Mouse (Mus musculus) liver, postnatal 0 days (tissue): ENCODE measurements at regions not wholly inside any gene's neighbourhood (a gene's known extent, or its start where the extent isn't known, plus 50 kb on each side); places are given as distances from the start of the nearest gene placed in this dataset.

Source experiments
- ATAC-seq: fragments of 200-750 bp; cut with Nextera tagmentation; 2 replicates; pipeline ENCODE4 v1.8.0; 2017; ENCODE audit warnings: mild to moderate bottlenecking, moderate library complexity
- DNase-seq: peaks from one replicate; pipeline ENCODE4 v3.0.0-alpha.2; 2016
- H3K27ac ChIP-seq: fragments of 300-500 bp; sonication (generic); 2 replicates; pipeline ENCODE4 v1.5.1; 2014; ENCODE audit warnings: antibody characterized with exemption, moderate library complexity, mild to moderate bottlenecking, low read depth
- H3K27me3 ChIP-seq: fragments of 300-500 bp; sonication (generic); 2 replicates; pipeline ENCODE4 v1.6.1; 2014; ENCODE audit warnings: low read length, control low read depth, mixed read lengths; ENCODE audit not compliant: insufficient read depth
- H3K36me3 ChIP-seq: fragments of 300-500 bp; sonication (generic); replicated peaks from 2 replicates; pipeline ENCODE4 v1.6.1; 2014; ENCODE audit warnings: mild to moderate bottlenecking, control low read depth, low read length, moderate library complexity, mixed read lengths; ENCODE audit not compliant: insufficient read depth
- H3K4me1 ChIP-seq: fragments of 300-500 bp; sonication (generic); 2 replicates; pipeline ENCODE4 v1.6.1; 2014; ENCODE audit warnings: antibody characterized with exemption, mild to moderate bottlenecking, control low read depth; ENCODE audit not compliant: insufficient read depth
- H3K4me2 ChIP-seq: fragments of 300-500 bp; sonication (generic); 2 replicates; pipeline ENCODE4 v1.6.1; 2014; ENCODE audit warnings: low read depth, mild to moderate bottlenecking, low read length, moderate library complexity, mixed read lengths
- H3K4me3 ChIP-seq: fragments of 300-500 bp; sonication (generic); 2 replicates; pipeline ENCODE4 v1.5.1; 2014; ENCODE audit warnings: low read depth, low read length
- H3K9ac ChIP-seq: fragments of 300-500 bp; sonication (generic); replicated peaks from 2 replicates; pipeline ENCODE4 v1.6.1; 2014; ENCODE audit warnings: mild to moderate bottlenecking, moderate library complexity
- H3K9me3 ChIP-seq: fragments of 300-500 bp; sonication (generic); 2 replicates; pipeline ENCODE4 v1.6.1; 2016; ENCODE audit warnings: mild to moderate bottlenecking, control low read depth, low read length, mixed read lengths
- CTCF ChIP-seq: sonication (generic); IDR thresholded peaks from 2 replicates; pipeline ENCODE4 v1.5.1; 2016; ENCODE audit warnings: antibody characterized with exemption, low read depth
- EP300 ChIP-seq: IDR thresholded peaks from 2 replicates; pipeline ENCODE4 v1.6.1; 2016; ENCODE audit warnings: antibody characterized with exemption, low read depth, mild to moderate bottlenecking
- whole genome bisulfite sequencing: fragments of 180-500 bp; shearing (Covaris S2); extraction: QIAGEN DNeasy Blood & Tissue Kit; methylation state at CpG from one replicate; pipeline ENCODE4 v1.1.7; 2014; ENCODE audit not compliant: insufficient replicate concordance; 5-methylcytosine and 5-hydroxymethylcytosine counted together

DNA sequence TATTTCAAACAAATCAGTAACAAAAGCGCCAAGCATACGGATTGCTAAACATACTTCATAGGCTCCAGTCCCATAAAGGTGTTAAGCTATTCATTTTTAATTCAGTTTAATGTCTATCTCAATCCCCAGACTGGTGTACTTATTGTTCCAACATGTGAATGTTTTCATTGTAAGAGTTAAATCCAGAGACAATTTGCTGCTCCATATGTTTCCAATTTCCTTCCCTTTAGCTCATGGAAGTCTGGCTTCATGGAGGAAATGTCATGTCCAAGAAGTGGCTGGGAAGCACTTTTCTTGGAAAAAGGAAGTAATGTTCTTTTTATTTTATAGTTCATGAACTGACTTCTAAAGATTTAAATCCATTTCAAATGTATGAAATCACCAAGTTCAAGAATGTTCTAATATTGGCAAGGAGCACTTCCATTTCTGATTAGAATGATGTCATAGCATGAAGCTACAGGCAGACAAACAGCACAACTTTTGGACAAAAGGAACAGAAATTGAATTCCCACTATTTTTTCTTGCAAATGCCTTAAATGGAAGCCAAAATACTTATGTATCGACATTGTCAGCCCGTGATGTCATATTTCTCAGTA is 362.6 kb upstream of the Akr1e1 start:
- H3K27me3 ChIP-seq = no peaks in the 10 kb centered on the region
- 62% methylated on average over 4 of the region's 4 CpGs for WGBS
- ATAC-seq (no peak), DNase-seq (no peak)
- no peaks in the 10 kb centered on the region for H3K4me1 ChIP-seq
- no peak for TF ChIP-seq EP300
- no peak for TF ChIP-seq CTCF
- H3K27ac ChIP-seq = no peak overlapping the region
- H3K9me3 ChIP-seq = no peaks in the 10 kb centered on the region
- H3K4me3 ChIP-seq = no peak overlapping the region
- no peaks in the 10 kb centered on the region for H3K36me3 ChIP-seq
- no peak overlapping the region for H3K4me2 ChIP-seq
- no peak overlapping the region for H3K9ac ChIP-seq

DNA sequence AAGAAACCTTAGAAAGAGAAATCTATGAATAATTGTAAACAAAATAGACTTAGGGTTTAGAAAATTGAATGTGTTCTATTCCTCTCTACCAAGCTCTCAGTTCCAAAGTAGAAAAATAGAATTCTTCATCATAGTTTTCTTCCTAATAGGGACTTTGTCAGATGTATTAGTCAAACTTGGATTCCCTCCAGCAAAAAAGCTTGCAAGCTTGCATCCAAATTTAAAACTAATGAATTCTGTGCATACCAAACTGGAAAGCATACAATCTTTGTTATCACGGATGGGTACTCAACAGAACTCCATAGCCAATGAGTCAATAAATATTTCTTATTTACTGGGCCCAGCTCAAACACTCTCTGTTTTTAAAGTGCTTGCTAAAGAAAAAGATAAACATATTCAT is 383.9 kb upstream of the Akr1e1 start:
- no peak overlapping the region for H3K9ac ChIP-seq
- H3K4me3 ChIP-seq = no peak overlapping the region
- no peaks in the 10 kb centered on the region for H3K4me1 ChIP-seq
- WGBS = 71% methylated on average over 1 of the region's 1 CpGs
- no peak overlapping the region for H3K27ac ChIP-seq
- no peaks in the 10 kb centered on the region for H3K36me3 ChIP-seq
- TF ChIP-seq CTCF = no peak
- no peak for TF ChIP-seq EP300
- no peaks in the 10 kb centered on the region for H3K9me3 ChIP-seq
- DNase-seq (no peak), ATAC-seq (no peak)
- H3K27me3 ChIP-seq = no peaks in the 10 kb centered on the region
- no peak overlapping the region for H3K4me2 ChIP-seq

DNA sequence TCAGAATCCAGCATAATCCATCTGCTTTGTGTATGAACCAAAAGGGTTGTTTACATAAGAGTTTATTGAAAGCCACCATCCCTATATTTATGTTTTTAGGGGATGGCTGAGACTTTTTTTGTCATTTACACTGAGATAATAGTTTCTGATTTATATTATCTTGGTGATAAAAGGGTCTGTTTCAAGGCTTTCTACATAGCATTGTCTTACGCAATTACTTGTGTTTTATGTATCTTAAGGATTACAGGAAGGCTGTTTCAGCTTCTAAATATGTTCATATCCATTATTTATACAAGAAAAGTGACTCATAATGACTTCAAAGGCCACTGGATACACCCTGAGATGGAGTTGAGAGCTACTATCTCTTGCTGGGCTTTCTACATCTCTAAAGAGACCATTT is 399.3 kb upstream of the Akr1e1 start:
- Histone ChIP-seq H3K27ac (no peak overlapping the region), H3K4me1 (no peaks in the 10 kb centered on the region), H3K4me2 (no peak overlapping the region), H3K9me3 (no peaks in the 10 kb centered on the region), H3K4me3 (no peak overlapping the region), H3K9ac (no peak overlapping the region), H3K27me3 (no peaks in the 10 kb centered on the region), H3K36me3 (no peaks in the 10 kb centered on the region)
- TF ChIP-seq CTCF (no peak), EP300 (no peak)
- DNase-seq = no peak
- no peak for ATAC-seq
- 86% methylated on average over 1 of the region's 1 CpGs for WGBS

DNA sequence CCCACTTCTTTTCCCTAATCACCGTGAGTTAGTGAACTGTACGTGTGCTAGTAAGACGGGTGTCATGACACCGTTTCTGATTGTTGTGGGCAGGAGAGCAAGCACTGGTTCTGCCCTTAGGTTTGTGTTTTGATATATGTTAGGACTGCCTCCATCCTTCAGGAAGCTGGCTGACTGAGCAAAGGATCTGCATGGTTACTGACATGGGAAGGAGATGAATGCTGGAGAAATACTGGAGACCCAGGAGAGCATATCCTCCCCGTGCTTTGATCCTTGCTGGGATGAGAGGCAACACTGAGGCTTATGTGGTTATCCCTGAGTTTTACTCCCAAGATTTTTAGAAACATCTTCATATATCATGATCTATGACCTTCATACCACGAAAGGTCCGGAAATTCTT is 413.5 kb upstream of the Akr1e1 start:
- no peak overlapping the region for H3K4me2 ChIP-seq
- WGBS = 80% methylated on average over 7 of the region's 7 CpGs
- H3K9me3 ChIP-seq = no peaks in the 10 kb centered on the region
- no peak overlapping the region for H3K9ac ChIP-seq
- no peak overlapping the region for H3K4me3 ChIP-seq
- H3K27ac ChIP-seq = no peak overlapping the region
- DNase-seq (no peak), ATAC-seq (no peak)
- H3K4me1 ChIP-seq = no peaks in the 10 kb centered on the region
- TF ChIP-seq EP300 (no peak), CTCF (no peak)
- H3K36me3 ChIP-seq = no peaks in the 10 kb centered on the region
- no peaks in the 10 kb centered on the region for H3K27me3 ChIP-seq

DNA sequence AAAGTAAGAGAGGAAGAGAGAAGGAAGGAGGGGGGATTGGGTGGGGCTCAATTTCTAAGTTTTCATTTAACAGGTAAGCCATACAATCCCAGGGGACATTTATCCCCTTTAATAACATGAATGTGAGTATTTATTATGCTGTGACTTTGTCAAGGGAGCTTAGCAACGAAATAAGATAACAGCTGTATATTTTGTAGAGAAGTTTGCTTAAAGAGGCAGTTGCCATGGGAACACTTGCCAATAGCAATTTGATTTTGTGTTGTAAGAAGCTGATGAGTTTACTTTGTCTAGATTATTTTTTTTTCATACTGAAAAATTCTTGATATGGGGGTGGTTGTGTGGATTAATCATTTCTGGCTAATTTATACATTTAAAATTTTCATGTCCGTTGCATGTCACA is 450.9 kb upstream of the Akr1e1 start:
- DNase-seq (no peak), ATAC-seq (no peak)
- Histone ChIP-seq H3K36me3 (no peaks in the 10 kb centered on the region), H3K9me3 (no peaks in the 10 kb centered on the region), H3K4me2 (no peak overlapping the region), H3K27me3 (no peaks in the 10 kb centered on the region), H3K4me1 (no peaks in the 10 kb centered on the region), H3K4me3 (no peak overlapping the region), H3K9ac (no peak overlapping the region), H3K27ac (no peak overlapping the region)
- TF ChIP-seq EP300 = no peak
- no peak for TF ChIP-seq CTCF
- WGBS = 70% methylated on average over 2 of the region's 2 CpGs

DNA sequence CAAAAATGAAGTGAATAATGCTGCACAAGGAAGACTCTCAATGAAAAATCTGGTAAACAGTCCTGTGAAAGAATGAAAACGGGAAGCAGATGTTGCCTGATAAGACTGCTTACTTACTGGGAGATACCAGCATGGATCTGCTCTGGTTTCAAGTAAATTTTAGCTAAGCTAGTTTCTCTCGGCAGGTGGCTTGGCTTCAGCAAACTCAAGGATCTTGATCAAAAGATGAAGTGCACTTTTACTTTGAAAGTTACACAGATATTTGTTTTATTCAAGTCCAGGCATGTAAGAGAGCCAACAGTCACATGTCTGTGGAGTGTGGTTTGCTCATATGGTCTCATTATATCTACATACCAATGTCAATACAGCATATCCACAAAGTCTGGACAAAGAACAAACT is 451.5 kb upstream of the Akr1e1 start:
- no peak overlapping the region for H3K4me3 ChIP-seq
- no peaks in the 10 kb centered on the region for H3K27me3 ChIP-seq
- H3K4me1 ChIP-seq = no peaks in the 10 kb centered on the region
- TF ChIP-seq CTCF (no peak), EP300 (no peak)
- no peak overlapping the region for H3K27ac ChIP-seq
- 6% methylated on average over 2 of the region's 2 CpGs for WGBS
- no peak overlapping the region for H3K4me2 ChIP-seq
- ATAC-seq (no peak), DNase-seq (no peak)
- no peak overlapping the region for H3K9ac ChIP-seq
- no peaks in the 10 kb centered on the region for H3K9me3 ChIP-seq
- H3K36me3 ChIP-seq = no peaks in the 10 kb centered on the region

DNA sequence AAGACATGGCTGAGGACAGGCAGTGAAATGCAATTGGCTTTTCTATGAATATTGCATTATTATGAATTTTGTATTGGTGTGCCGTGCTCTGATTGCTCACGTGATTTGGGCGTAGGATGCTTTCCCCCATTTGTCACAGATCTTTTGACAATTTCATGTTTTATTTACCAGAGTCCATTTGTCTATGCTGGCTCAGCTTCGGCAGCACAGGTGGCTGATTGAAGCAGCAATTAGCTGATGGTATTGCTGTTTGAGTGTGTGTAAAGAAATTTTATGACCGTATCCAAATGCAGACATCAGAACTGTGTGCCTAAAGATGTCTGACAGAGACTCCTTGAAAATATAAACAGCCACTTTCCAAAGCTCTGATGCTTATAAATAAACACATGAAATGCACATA is 498.5 kb upstream of the Akr1e1 start:
- Histone ChIP-seq H3K4me2 (no peak overlapping the region), H3K4me1 (no peaks in the 10 kb centered on the region), H3K36me3 (no peaks in the 10 kb centered on the region), H3K4me3 (no peak overlapping the region), H3K9me3 (no peaks in the 10 kb centered on the region), H3K27ac (no peak overlapping the region), H3K9ac (no peak overlapping the region), H3K27me3 (no peaks in the 10 kb centered on the region)
- no peak for ATAC-seq
- no peak for TF ChIP-seq CTCF
- no peak for TF ChIP-seq EP300
- no peak for DNase-seq
- 81% methylated on average over 5 of the region's 5 CpGs for WGBS
